Mouse (Mus musculus) layer of hippocampus, adult 9-10 months (tissue): Measurements from ENCODE around the gene Cebpzos.

Source experiments
- DNase-seq: peaks from one replicate; pipeline ENCODE4 v3.0.0; 2022; ENCODE audit warnings: low spot score

Gene Cebpzos

GRCm38 (mm10) chr17:78938927-78939326 lies 22.6 kb downstream of the Cebpzos start:
- no peak for DNase-seq

- DNase-seq = no peak
Measured at GRCm38 (mm10) chr17:78942579-78942978, 26.3 kb downstream of the Cebpzos start.

GRCm38 (mm10) chr17:78951225-78951624 lies 34.9 kb downstream of the Cebpzos start:
- no peak for DNase-seq

- DNase-seq = no peak
Measured at GRCm38 (mm10) chr17:78952070-78952469, 35.8 kb downstream of the Cebpzos start.

- no peak for DNase-seq
Measured at GRCm38 (mm10) chr17:78953240-78953639, 36.9 kb downstream of the Cebpzos start.

GRCm38 (mm10) chr17:78959473-78959872 lies 43.2 kb downstream of the Cebpzos start:
- DNase-seq = no peak

GRCm38 (mm10) chr17:78964387-78964786 lies 48.1 kb downstream of the Cebpzos start:
- DNase-seq = peak; percentile 30

- DNase-seq = no peak
Measured at GRCm38 (mm10) chr17:78966092-78966883, 50.0 kb downstream of the Cebpzos start.

GRCm38 (mm10) chr17:78968500-78968899 lies 52.2 kb downstream of the Cebpzos start:
- no peak for DNase-seq
